Mouse (Mus musculus) liver, postnatal 0 days (tissue): ENCODE measurements around the gene Rpl24.

Source experiments
- CTCF ChIP-seq: sonication (generic); IDR thresholded peaks from 2 replicates; pipeline ENCODE4 v1.5.1; 2016; ENCODE audit warnings: antibody characterized with exemption, low read depth
- EP300 ChIP-seq: IDR thresholded peaks from 2 replicates; pipeline ENCODE4 v1.6.1; 2016; ENCODE audit warnings: antibody characterized with exemption, low read depth, mild to moderate bottlenecking

DNA sequence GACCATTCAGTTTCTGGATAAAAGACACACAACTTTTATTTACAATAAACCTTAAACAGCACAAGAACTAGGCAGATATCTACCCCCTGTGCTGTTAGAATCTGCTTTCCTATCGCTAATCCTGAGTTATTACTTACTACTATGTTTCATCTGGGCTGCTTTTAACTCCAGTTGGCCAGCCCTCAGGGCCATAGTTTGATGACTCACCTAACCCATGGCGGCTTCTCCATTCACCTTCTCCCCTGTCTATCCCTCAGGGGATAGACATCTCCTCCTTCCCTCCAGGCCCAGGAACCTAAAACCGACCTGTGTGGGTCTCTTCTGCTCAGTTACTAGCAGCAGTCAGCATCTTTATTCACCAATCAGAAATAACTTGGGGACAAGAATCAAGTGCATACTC, 19.9 kb downstream of the Rpl24 start:
- TF ChIP-seq CTCF: no peak
- no peak for TF ChIP-seq EP300
